Mouse (Mus musculus): ENCODE measurements around the gene Golt1a. TPM values are rescaled to one million over a fixed set of nuclear protein-coding genes. Genes with fewer than 3 reads are reported as not detected.

Gene Golt1a
- not detected for total RNA-seq (2021)
- long read RNA-seq, experiment 1: 0 reads
- long read RNA-seq, experiment 2: 0 reads

DNA sequence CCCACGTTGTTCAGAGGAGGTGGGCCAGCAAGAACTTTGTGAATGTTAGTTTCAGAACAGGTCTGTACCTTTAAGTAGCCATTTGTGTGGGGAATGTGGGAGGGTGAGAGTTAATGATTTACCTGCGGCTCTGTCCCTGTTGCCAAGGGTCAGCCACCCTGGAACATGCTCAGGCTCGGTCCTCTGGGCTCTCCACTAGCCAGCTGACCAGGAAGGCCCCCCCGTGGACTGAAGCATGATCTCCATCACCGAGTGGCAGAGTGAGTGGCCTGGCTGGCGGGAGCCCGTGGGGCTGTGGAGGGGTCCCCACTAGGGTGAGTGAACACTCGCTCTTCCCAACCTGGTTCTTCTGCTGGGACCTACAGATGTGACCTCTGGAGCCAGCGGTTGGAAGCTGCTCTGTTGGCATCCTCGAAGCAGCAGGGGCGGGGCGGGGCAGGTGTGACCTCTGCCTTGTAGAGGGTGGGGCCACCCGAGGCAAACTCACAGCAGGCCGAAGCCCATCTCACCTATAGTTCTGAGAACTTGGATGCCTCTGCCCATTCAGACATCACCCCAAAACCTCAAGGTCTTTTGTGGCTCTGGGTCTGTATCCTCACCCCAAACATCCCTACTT, at the start of gene Golt1a:
TSS of gene Golt1a (plus strand) at position 149 of the 616 bp plus-strand sequence.
- DNase-seq: no peak
- intact Hi-C loops (cut with DNase I): loop anchor here (10.0 kb wide), 1 partner anchor 265 kb away; the partner anchor contains the start of gene Pik3c2b

DNA sequence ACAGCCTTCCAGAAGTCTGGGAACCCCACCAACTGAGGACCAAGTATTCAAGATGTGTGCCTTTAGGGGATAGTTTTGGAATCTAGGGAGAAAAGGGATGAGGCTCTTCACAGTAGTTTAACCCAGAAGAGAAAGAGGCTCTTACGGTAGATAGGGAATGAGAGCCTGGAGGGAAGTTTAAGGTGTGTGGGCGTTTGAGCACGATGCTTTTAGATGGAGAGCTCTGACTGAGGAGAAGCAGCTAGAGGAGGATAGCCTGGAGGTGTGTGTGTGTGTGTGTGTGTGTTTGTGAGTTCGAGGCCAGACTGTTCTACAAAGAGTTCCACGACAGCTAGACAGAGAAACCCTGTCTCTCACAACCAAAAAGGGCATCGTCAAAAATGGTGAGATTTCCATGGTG, 47.0 kb upstream of the Golt1a start:
- no peak for DNase-seq
- intact Hi-C loops (cut with DNase I): no loop called here

- intact Hi-C loops (cut with DNase I): no loop called here
These were observed 46.5 kb upstream of the Golt1a start for GRCm38 (mm10) chr1:133263134-133263533.

GRCm38 (mm10) chr1:133264367-133264766, 45.2 kb upstream of the Golt1a start:
- intact Hi-C loops (cut with DNase I): no loop called here
- DNase-seq: no peak

More at GRCm38 (mm10) chr1:133263134-133263533, 46.5 kb upstream of the Golt1a start:
- no peak for DNase-seq

GRCm38 (mm10) chr1:133265114-133265766, 44.4 kb upstream of the Golt1a start:
- no peak for DNase-seq
- intact Hi-C loops (cut with DNase I): no loop called here

DNA sequence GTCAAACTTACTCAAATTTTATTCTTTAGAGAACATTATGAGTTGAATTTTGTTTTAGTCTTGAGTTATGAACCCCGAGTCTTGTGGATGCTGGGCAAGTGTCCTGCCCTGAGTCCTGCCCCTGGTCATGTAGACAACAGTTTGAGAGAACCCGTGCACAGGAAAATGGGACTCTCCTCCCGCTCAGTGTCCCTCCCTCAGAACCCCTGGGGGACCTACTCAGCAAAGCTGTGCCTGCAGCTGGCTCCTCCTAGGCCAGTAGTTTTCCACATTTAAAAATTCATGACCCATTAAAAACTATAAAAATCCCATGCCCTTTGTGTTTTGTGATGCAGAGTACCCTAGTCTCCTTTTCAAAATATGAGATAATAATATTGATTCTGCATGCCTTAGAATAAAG, 42.5 kb upstream of the Golt1a start:
- intact Hi-C loops (cut with DNase I): no loop called here

DNA sequence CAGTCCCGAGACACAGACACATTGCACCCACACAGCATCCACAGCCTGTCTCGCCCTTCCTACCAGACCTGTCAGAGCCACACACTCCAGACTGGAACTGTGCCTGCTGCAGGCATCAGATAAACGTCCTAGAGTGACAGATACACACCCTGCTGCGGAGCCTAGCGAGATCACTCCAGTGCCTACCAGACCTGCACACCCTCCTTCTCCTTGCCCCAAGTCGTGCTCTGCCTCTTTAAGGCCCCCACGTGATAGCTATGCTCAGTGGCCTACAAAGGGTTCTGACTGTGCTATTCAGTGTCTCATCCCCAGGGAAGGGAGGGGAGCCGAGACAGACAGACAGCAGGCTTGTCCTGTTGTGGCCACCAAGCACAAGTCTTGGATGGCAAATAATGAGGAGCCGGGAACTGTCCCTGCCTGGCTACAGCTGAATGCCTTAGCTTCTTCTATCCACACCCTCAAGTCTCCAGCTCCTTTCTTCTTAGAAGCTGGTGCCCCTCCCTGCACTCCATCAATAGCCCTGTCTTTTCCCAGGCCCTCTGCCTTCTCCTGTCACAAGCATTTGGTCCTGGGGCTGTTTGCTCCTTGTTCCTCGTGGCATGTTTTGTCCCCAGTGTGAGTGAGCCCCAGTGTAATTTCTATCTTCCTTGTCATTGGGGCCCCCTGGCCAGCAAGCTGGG, 41.6 kb upstream of the Golt1a start:
- intact Hi-C loops (cut with DNase I): no loop called here
- DNase-seq: no peak

More for the DNA sequence above, 42.5 kb upstream of the Golt1a start:
- DNase-seq: no peak

GRCm38 (mm10) chr1:133268503-133268902, 41.1 kb upstream of the Golt1a start:
- intact Hi-C loops (cut with DNase I): no loop called here

DNA sequence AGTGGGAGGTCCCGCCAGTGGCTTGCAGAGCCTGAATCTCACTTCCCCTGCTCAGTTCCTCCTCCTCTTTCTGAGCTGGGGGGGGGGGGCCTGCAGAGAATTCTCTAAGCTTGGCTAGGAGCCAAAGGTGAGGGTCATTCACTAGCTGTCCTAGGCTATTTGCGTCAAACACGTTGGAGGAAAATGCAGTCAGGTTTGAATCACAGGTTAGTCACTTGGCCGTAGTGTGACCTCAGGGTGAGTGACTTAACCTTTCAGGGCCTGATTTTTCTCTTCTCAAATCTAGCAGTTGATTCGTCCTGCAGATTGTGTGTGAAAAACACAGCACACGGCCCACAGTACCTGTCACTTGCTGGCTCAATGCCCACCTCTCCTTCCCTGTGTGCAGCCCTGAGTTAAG, 39.3 kb upstream of the Golt1a start:
- intact Hi-C loops (cut with DNase I): no loop called here
- DNase-seq: no peak

More at GRCm38 (mm10) chr1:133268503-133268902, 41.1 kb upstream of the Golt1a start:
- DNase-seq: no peak

DNA sequence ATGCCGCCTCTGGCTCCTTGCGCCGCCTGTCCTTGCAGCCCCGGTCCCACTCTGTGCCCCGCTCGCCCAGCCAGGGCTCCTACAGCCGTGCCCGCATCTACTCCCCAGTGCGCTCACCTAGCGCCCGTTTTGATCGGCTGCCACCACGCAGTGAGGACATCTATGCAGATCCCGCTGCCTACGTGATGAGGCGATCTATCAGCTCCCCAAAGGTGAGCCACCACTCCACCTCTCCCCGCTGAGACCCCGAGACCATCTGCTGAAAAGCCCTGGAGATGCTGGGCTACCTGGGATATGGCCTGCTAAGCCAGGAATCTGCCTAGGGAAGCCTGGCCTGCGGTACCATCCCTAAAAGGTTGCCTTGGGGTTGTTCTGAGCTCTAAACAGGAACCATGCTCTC, 35.4 kb upstream of the Golt1a start:
- intact Hi-C loops (cut with DNase I): no loop called here
- DNase-seq: no peak

DNA sequence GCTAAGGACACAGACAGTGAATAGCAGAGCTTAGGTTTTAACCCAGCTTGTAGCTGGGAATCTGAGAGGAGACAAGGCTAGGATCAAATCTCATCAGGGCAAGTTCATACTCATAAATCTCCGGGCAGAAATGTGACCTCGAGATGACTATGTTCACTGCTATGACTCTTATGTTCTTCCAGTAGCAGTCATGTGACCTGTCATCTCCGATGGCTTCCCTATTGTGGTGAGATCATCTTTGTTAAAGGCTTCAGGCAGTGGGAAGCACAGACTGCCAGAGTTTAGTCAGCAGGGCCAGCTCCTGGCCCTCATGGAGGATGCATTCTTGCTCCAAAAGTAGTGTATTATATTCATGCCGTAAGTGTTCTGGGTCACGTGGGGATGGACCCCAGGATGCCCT, 32.6 kb upstream of the Golt1a start:
- no peak for DNase-seq
- intact Hi-C loops (cut with DNase I): no loop called here

DNA sequence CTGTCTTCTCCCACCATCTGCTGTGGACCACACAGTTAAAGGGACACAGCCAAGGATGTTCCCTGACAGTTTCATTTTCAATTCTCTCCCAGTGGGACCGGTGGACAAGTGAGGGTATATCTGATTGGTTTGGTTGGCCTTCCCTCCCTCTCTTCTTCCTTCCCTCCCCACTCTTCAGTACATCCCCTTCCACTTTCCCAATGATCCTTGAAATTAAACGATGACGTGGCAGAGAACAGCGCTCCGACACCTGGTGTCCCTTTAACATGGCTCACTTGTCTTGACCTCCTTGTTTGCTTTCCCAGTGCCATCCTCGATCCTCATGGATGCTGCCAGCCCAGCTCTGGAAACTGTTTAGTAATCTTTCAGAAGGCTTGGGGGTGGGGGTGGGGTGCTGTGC, 31.1 kb upstream of the Golt1a start:
- no peak for DNase-seq
- intact Hi-C loops (cut with DNase I): no loop called here

- intact Hi-C loops (cut with DNase I): no loop called here
- no peak for DNase-seq
These were observed 30.5 kb upstream of the Golt1a start for GRCm38 (mm10) chr1:133278946-133279631.

- intact Hi-C loops (cut with DNase I): no loop called here
- DNase-seq: no peak
These were observed 29.9 kb upstream of the Golt1a start for GRCm38 (mm10) chr1:133279632-133280093.

- intact Hi-C loops (cut with DNase I): no loop called here
- no peak for DNase-seq
These were observed 29.1 kb upstream of the Golt1a start for GRCm38 (mm10) chr1:133280537-133280936.

DNA sequence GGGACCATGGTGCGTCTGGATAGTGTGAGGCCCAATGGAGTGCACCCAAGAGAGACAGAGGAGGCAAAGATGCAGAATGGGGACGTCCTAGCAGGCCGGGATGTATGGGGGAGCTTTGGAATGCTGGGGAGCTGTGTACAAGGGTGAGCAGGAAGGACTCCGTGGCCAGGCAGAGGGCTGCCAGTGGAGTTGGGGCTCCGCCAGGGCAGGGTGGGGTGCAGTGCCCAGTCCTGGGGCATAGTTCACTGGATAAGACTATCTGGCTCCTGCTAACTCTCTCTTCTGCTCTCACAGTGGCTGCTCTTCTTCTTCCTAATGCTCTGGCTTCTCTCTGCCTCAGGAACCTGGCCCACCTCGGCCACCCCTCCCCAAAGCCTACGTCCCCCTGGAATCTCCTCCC, 23.7 kb upstream of the Golt1a start:
- intact Hi-C loops (cut with DNase I): no loop called here
- no peak for DNase-seq

- DNase-seq: no peak
- intact Hi-C loops (cut with DNase I): no loop called here
These were observed 22.5 kb upstream of the Golt1a start for GRCm38 (mm10) chr1:133287051-133287450.

DNA sequence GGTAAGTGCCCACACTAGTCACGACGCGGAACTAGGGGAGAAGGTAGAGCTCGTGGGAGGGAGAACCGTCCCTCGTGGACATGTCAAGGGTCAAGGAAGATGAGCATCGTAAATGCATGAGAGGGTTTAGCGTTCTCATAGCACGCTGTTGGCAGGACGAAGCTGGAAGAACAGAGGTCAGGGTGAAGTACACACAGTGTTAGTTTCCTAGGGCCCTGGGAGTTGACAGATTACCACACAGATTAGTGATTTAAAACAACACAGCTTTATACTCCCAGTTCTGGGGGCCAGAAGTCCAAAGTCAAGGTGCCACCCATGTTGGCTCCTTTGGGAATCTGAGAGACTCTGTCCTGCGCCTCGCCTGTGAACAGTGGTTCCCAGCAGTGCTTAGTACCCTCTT, 21.7 kb upstream of the Golt1a start:
- intact Hi-C loops (cut with DNase I): no loop called here
- no peak for DNase-seq

- intact Hi-C loops (cut with DNase I): no loop called here
These were observed 17.7 kb upstream of the Golt1a start for GRCm38 (mm10) chr1:133291888-133292287.

GRCm38 (mm10) chr1:133292608-133293007, 17.0 kb upstream of the Golt1a start:
- no peak for DNase-seq
- intact Hi-C loops (cut with DNase I): no loop called here

More at GRCm38 (mm10) chr1:133291888-133292287, 17.7 kb upstream of the Golt1a start:
- no peak for DNase-seq

DNA sequence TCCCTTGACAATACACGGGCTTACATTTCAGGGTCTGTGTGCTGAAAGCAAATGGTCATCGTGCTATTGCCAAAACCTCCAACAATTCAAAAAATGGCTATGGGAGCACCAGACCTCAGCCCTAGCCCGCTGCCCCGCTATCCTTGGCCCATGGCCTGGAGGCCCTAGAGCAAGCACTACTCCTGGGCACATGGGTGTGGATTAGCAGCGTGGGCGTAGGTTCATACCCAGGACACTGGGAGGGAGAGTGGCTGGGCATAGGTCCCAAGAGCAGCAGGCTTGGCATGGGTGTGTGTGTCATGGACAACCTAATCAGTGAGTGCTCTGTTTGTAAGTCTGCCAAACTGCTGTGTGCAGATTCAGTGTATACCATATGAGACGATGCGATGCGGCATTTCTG, 13.2 kb upstream of the Golt1a start:
- intact Hi-C loops (cut with DNase I): no loop called here
- peak in 1 of 2 experiments; percentile 38 for DNase-seq

Data from gastrocnemius, postnatal 36 days (tissue).